Mouse (Mus musculus) heart, embryonic 16.5 days (tissue): ENCODE data around the gene Ipmk. TPM values are rescaled to one million over a fixed set of nuclear protein-coding genes. Genes with fewer than 3 reads are reported as not detected.

Experiments used
- ATAC-seq: fragments of 200-750 bp; cut with Nextera tagmentation; replicated peaks from 2 replicates; pipeline ENCODE4 v1.8.0; 2017; ENCODE audit warnings: moderate number of reproducible peaks; ENCODE audit not compliant: insufficient read depth, low FRiP score; ENCODE audit errors: extremely low read depth
- H3K27ac ChIP-seq: fragments of 300-500 bp; sonication (generic); 2 replicates; pipeline ENCODE4 v1.5.1; 2014; ENCODE audit warnings: mild to moderate bottlenecking, low read length, control low read depth, moderate library complexity
- H3K27me3 ChIP-seq: fragments of 300-500 bp; sonication (generic); 2 replicates; pipeline ENCODE4 v1.6.1; 2014; ENCODE audit warnings: low read length, mixed read lengths; ENCODE audit not compliant: control insufficient read depth, insufficient read depth
- H3K36me3 ChIP-seq: fragments of 300-500 bp; sonication (generic); 2 replicates; pipeline ENCODE4 v1.6.1; 2014; ENCODE audit not compliant: control insufficient read depth, insufficient read depth
- H3K4me1 ChIP-seq: fragments of 300-500 bp; sonication (generic); 2 replicates; pipeline ENCODE4 v1.6.1; 2014; ENCODE audit warnings: low read length, mixed read lengths; ENCODE audit not compliant: control insufficient read depth, insufficient read depth
- H3K4me2 ChIP-seq: fragments of 300-500 bp; sonication (generic); 2 replicates; pipeline ENCODE4 v1.6.1; 2014; ENCODE audit warnings: low read depth, mild to moderate bottlenecking, control low read depth, low read length
- H3K4me3 ChIP-seq: fragments of 300-500 bp; sonication (generic); 2 replicates; pipeline ENCODE4 v1.5.1; 2014; ENCODE audit warnings: mild to moderate bottlenecking, control low read depth, low read length
- H3K9ac ChIP-seq: fragments of 300-500 bp; sonication (generic); 2 replicates; pipeline ENCODE4 v1.6.1; 2014; ENCODE audit warnings: low read length, control low read depth
- H3K9me3 ChIP-seq: fragments of 300-500 bp; sonication (generic); replicated peaks from 2 replicates; pipeline ENCODE4 v1.6.1; 2016; ENCODE audit warnings: low read length; ENCODE audit not compliant: control insufficient read depth
- WGBS: fragments of 180-500 bp; shearing (Covaris S2); extraction: QIAGEN DNeasy Blood & Tissue Kit; methylation state at CpG from one replicate; pipeline ENCODE4 v1.1.7; 2014; 5-methylcytosine and 5-hydroxymethylcytosine counted together
- polyA plus RNA-seq: library from polyadenylated mRNA; unstranded; fragments of >200 nt; fragmentation: Nextera tagmentation; extraction: Ambion mirVana; gene quantifications from 2 replicates; pipeline ENCODE4 v1.2.1, GENCODE M21; 2015

Gene Ipmk
- polyA plus RNA-seq, 1 experiment from 2014 or later, result 7.1 TPM

- 55% methylated on average over 5 of the region's 5 CpGs for WGBS
- H3K4me1 ChIP-seq, result no peaks in the 10 kb centered on the region
- H3K9ac ChIP-seq, result no peak overlapping the region
- H3K4me2 ChIP-seq, result no peak overlapping the region
- no peaks in the 10 kb centered on the region for H3K9me3 ChIP-seq
- H3K27me3 ChIP-seq, result no peaks in the 10 kb centered on the region
- H3K36me3 ChIP-seq, result no peaks in the 10 kb centered on the region
- no peak for ATAC-seq
- no peak overlapping the region for H3K4me3 ChIP-seq
- no peak overlapping the region for H3K27ac ChIP-seq
Measured at GRCm38 (mm10) chr10:71421531-71421930, 74.0 kb downstream of the Ipmk start.

- Histone ChIP-seq H3K4me3 (no peak overlapping the region), H3K9ac (no peak overlapping the region), H3K4me2 (no peak overlapping the region), H3K9me3 (no peaks in the 10 kb centered on the region), H3K27ac (no peak overlapping the region), H3K4me1 (no peaks in the 10 kb centered on the region), H3K27me3 (no peaks in the 10 kb centered on the region), H3K36me3 (no peaks in the 10 kb centered on the region)
- ATAC-seq, result no peak
- WGBS, result 37% methylated on average over 14 of the region's 14 CpGs
Measured at GRCm38 (mm10) chr10:71422047-71423037, 74.8 kb downstream of the Ipmk start.

GRCm38 (mm10) chr10:71426740-71427139, 79.2 kb downstream of the Ipmk start:
- 59% methylated on average over 6 of the region's 6 CpGs for WGBS
- Histone ChIP-seq H3K36me3 (no peaks in the 10 kb centered on the region), H3K4me3 (no peak overlapping the region), H3K4me1 (no peaks in the 10 kb centered on the region), H3K4me2 (no peak overlapping the region), H3K9ac (no peak overlapping the region), H3K27ac (no peak overlapping the region), H3K9me3 (0 out of 2 replicates have a peak, but pooled peaks cover 3% of the 10 kb centered on the region), H3K27me3 (no peaks in the 10 kb centered on the region)
- no peak for ATAC-seq

- Histone ChIP-seq H3K4me2 (no peak overlapping the region), H3K9me3 (0 out of 2 replicates have a peak, but pooled peaks cover 3% of the 10 kb centered on the region), H3K4me1 (no peaks in the 10 kb centered on the region), H3K27ac (no peak overlapping the region), H3K27me3 (no peaks in the 10 kb centered on the region), H3K36me3 (no peaks in the 10 kb centered on the region), H3K4me3 (no peak overlapping the region), H3K9ac (no peak overlapping the region)
- 53% methylated on average over 10 of the region's 10 CpGs for WGBS
- no peak for ATAC-seq
Measured at GRCm38 (mm10) chr10:71427381-71427780, 79.8 kb downstream of the Ipmk start.

GRCm38 (mm10) chr10:71428246-71428864, 80.8 kb downstream of the Ipmk start:
- Histone ChIP-seq H3K27ac (no peak overlapping the region), H3K36me3 (no peaks in the 10 kb centered on the region), H3K27me3 (no peaks in the 10 kb centered on the region), H3K4me1 (no peaks in the 10 kb centered on the region), H3K9ac (no peak overlapping the region), H3K4me3 (no peak overlapping the region), H3K9me3 (0 out of 2 replicates have a peak, but pooled peaks cover 3% of the 10 kb centered on the region), H3K4me2 (no peak overlapping the region)
- 57% methylated on average over 13 of the region's 13 CpGs for WGBS
- ATAC-seq, result no peak

- no peaks in the 10 kb centered on the region for H3K4me1 ChIP-seq
- no peak overlapping the region for H3K9ac ChIP-seq
- H3K27me3 ChIP-seq, result no peaks in the 10 kb centered on the region
- H3K4me2 ChIP-seq, result no peak overlapping the region
- no peaks in the 10 kb centered on the region for H3K36me3 ChIP-seq
- no peak overlapping the region for H3K4me3 ChIP-seq
- 0 out of 2 replicates have a peak, but pooled peaks cover 3% of the 10 kb centered on the region for H3K9me3 ChIP-seq
- no peak for ATAC-seq
- 84% methylated on average over 6 of the region's 6 CpGs for WGBS
- H3K27ac ChIP-seq, result no peak overlapping the region
Measured at GRCm38 (mm10) chr10:71430661-71431060, 83.1 kb downstream of the Ipmk start.

- Histone ChIP-seq H3K4me2 (no peak overlapping the region), H3K4me1 (no peaks in the 10 kb centered on the region), H3K4me3 (no peak overlapping the region), H3K27me3 (no peaks in the 10 kb centered on the region), H3K36me3 (no peaks in the 10 kb centered on the region), H3K9ac (no peak overlapping the region), H3K9me3 (0 out of 2 replicates have a peak, but pooled peaks cover 2% of the 10 kb centered on the region), H3K27ac (no peak overlapping the region)
- no peak for ATAC-seq
Measured at GRCm38 (mm10) chr10:71443086-71443485, 95.5 kb downstream of the Ipmk start.

GRCm38 (mm10) chr10:71447661-71448060, 100.1 kb downstream of the Ipmk start:
- no peaks in the 10 kb centered on the region for H3K36me3 ChIP-seq
- no peaks in the 10 kb centered on the region for H3K4me1 ChIP-seq
- WGBS, result 60% methylated on average over 8 of the region's 8 CpGs

GRCm38 (mm10) chr10:71448284-71448683, 100.7 kb downstream of the Ipmk start:
- WGBS, result 77% methylated on average over 5 of the region's 5 CpGs
- Histone ChIP-seq H3K4me2 (no peak overlapping the region), H3K9me3 (no peaks in the 10 kb centered on the region; the same call in 1 of the 2 replicates), H3K4me1 (no peaks in the 10 kb centered on the region), H3K27ac (no peak overlapping the region), H3K4me3 (no peak overlapping the region), H3K36me3 (no peaks in the 10 kb centered on the region), H3K27me3 (no peaks in the 10 kb centered on the region), H3K9ac (no peak overlapping the region)
- no peak for ATAC-seq

More at GRCm38 (mm10) chr10:71447661-71448060, 100.1 kb downstream of the Ipmk start:
- Histone ChIP-seq H3K9ac (no peak overlapping the region), H3K4me2 (no peak overlapping the region), H3K4me3 (no peak overlapping the region), H3K27ac (no peak overlapping the region), H3K9me3 (no peaks in the 10 kb centered on the region; the same call in 1 of the 2 replicates), H3K27me3 (no peaks in the 10 kb centered on the region)
- ATAC-seq, result no peak
